Mouse (Mus musculus): ENCODE results near the gene Tpst2.
"Not testable (repeated sequence)": the region's sequence is repeated elsewhere in the genome, so short reads cannot be mapped to it uniquely, and the experiment has no call there.

Gene Tpst2

DNA sequence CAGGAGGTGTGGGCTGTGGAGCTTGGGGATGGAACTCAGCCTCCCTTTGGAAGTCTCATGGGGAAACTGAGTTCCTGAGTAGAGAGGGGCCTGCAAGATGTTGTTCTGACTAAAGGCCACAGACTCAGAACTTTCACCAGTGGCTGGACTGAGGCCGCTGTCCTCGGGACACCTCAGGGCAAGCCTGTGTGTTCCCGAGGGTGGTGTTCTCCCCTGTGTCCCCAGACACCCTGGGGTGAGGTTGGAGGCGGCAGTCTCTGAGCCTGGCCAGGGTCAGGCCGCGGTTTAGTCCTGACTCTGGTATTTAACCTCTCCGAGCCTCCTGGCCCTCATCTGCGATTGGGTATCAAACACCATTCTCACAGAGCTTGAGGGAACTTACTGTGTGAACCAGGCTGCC lies 19.1 kb downstream of the Tpst2 start:
- no peak for DNase-seq (ENCODE audit: low spot score in 2 of 2)

DNA sequence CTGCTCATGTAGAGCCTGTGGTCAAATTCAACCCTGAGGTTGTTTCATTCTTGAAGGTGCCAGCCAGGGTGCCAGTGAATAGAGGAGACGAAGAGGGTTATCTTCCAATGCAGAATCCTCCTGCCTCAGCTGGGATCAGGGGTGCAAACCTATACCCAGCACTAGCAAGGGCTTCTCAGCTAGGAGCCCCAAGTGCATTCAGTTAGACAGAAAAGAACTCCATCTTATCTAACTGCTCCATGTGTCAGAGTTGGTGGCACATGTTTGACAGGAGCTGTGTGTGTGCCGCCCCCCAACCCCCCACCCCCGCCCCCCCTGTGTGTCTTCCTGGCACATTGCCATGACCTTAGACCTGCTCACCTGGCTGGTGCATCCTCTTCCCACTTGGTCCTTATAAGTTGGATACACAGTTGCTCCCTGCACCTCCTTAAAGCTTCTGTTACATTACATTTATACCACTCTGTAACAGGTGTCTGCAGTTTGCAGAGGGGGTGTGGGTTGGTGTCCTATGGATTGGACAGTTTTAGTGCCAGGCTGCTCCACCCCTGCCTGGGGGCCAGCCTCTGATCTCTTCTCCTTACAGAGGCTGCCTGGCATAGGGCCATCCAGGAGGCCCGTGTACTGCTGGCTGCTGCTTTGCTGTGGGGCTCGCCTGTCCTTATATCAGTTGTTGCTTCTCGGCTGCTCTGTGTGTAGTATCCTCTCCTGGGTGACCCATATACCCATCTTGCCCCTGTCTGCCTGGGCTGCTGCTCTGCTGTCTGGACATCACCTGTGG lies 20.1 kb downstream of the Tpst2 start:
- DNase-seq (ENCODE audit: low spot score in 2 of 2): no peak

DNA sequence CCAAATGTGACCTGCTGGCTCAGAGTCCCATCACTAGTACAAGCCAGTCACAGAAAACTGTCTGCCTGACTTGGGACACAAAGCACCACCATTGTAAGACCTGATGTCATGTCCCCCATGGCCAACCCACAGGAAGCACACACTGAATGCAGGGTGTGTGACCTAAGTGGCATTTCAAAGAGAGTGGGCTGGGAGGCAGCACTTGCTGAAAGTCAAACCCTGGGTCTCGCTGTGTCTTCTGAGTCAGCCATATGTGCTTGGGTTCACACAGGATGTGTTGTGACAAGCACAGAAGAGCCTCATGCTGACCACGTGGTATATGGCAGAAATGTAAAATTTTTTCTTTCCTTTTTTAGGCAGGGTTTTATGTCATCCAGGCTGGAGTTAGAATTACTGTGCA lies 20.8 kb downstream of the Tpst2 start:
- no peak for DNase-seq (ENCODE audit: low spot score in 2 of 2)

DNA sequence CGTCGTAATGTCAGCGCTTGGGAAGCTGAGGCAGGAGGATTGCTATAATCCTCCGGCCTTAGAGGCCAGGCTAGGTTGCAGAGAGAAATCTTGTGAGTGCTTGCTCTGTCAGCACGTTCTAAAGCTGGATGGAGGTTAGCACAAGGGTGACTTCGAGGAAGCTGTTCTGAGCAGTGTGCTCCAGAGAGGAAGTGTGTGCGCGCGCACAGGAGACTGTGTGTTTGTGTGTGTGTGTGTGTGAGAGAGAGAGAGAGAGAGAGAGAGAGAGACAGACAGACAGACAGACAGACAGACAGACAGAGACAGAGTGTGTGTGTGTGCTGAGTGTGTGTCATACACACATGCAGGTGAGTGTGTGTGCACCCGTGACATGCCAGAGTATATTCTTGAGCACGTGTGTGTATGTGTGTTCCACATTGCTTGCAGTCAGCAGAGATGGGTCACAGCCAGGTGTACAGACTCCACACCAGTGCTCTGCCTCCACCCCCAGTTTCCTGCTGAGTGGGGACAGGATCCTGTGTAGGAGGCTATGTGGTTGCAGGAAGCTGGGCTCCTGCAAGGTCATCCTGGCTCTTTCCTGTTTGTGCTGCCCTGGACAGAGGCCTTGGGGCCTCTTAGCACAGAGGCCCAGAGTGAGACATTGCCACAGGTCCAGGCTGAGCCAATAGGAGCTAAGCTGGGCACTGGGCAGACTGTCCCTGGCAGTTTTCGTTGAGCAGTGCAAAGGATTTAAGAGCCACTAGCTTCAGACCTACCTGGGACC lies 21.9 kb downstream of the Tpst2 start:
- no peak for DNase-seq (ENCODE audit: low spot score in 2 of 2)

DNA sequence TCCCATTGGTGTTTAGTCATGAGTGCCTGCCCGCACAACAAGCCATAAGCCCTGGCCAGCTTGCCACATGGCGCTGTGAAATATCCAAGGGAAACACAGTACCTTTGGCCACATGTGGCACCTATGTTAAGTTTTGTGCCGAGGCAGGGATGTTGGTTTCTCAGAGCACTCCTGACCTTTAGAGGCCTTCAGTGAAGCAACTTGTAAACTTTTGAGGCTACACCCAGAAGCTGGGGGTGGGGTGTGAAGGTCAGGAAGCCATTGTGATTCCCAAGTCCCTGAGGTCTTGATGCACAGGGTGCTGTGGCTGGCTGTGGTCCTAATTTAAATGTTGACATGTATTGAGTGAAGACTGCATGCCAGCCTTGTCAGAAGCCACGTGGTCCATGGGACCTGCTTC lies 22.9 kb downstream of the Tpst2 start:
- DNase-seq (ENCODE audit: low spot score in 2 of 2): no peak

DNA sequence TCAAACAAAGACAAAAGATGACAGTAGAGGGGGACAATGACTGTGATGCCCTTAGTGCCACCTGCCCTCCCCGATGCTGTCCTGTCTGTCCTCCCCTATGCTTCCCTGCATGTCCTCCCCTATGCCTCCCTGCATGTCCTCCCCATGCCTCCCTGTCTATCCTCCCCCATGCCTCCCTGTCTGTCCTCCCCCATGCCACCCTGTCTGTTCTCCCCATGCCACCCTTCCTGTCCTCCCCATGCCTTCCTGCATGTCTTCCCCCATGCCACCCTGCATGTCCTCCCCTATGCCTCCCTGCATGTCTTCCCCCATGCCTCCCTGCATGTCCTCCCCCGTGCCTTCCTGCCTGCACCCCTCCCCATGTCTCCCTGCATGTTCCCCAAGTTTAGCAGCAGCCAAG lies 23.6 kb downstream of the Tpst2 start:
- no peak for DNase-seq (ENCODE audit: low spot score in 2 of 2)

DNA sequence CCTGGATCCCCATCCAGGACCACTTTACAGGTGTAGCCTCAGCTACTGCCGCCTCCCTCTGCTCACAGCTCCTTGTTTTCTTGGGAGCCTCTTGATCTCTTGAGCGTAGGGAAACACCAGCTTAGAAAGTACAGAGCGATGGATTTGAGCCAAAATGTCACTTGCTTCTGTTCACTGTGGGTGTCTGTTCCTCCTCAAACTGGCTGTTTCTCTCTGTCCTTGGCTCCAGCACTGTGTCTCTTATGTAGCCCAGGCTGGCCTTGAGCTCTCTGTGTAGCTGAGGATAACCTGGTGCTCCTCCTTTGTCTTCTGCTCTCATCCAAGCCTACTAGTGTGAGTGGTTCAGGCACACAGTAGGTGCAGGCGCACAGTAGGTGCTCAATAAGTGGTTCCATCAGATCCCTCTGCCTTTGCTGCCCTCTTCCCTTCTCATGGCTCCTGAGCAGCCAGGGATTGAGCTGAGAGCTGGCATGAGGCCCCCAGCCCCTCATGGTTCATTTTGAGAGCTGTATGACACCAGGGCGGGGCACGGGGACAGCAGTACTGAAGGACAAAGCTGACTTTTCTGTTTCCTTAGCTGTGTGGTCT lies 24.3 kb downstream of the Tpst2 start:
- no peak for DNase-seq (ENCODE audit: low spot score in 2 of 2)

DNA sequence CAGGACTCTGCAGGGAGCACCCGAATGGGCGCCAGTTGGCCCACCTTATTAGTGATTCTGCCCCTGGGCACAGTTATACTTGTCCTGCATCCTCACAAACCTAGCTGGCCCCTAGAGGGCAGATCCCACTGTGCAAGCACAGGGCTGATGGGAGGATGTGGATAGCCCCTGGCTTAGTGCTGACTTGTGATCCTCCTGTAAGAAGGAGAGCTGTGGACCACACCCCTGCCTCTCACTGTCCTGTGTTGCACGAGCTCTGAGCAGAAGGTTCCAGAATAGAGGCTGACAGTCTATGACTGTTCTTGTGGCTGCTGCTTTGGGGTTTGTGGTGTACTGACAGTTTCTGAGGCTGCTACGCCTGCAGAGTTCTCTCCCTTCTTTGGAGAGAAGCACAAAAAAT lies 25.2 kb downstream of the Tpst2 start:
- DNase-seq (ENCODE audit: low spot score in 2 of 2): no peak

DNA sequence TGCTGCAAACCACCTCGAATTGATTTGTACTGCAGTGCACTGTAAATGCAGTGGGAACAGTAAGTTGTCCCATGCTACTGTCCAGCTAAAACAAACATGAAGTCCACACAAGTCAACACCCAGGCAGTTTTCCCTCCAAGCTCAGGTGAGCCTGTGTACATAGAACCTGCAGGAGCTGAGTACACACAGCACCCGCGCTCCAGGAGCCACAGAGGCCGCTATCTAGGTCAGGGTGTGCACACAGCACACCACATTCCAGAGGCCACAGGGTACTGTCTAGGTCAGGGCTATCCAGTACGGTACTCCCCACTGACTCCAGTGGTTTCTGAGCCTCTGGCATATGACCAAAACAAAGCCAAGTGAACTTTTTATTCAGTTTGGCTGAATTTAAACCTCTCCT lies 25.8 kb downstream of the Tpst2 start:
- DNase-seq (ENCODE audit: low spot score in 2 of 2): no peak

DNA sequence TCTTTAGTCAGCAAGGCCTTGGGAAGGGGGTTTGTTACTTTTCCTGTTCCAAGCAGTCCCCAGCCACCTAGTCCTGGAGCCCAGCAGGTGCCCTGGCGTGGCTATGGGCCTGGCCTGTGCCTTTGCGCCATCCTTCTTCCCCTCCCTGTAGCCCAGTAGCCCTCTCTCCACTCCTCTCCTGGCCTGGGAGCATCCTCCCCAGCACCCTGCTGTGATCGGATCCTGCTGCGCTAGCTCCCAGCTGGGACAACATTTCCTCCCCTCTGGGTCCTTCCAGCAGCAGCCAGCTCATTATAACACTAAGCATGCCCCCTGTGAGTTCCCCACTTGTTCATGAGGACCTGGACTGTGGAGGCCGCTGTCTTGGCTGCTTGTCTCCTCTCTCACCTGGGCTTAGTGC lies 29.4 kb downstream of the Tpst2 start:
- no peak for DNase-seq (ENCODE audit: low spot score in 2 of 2)

DNA sequence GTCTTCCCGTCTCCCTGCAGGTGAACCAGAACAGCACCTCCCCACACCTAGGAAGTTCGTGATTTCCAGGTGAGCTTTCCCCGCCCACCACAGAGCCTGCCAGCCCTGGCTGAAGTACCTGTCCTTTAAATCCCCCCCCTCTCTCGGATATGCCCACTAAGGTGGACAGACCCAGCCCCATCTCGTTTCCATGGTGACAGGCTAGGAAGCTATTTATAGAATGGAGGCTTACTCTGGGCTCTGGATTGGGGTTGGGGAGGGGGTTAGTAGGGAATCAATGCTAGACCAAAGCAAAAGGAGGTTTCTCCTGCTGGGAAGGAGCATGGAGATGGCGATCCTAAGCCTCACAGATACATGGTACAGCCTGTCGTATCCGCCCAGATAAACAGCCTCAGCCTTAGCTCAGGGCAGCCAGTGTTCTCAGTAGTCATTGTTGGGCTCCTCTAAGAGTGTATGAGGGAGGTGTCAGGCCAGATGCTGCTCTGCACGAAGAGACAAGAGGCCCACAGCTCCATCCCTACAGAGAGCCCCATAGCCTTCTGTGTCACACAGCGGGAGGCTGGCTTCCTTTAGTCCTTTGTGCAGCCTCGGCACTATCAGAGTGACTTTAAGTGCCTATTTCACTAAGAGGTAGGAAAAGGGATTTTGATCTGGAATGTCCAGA lies 36.9 kb downstream of the Tpst2 start:
- no peak for DNase-seq (ENCODE audit: low spot score in 2 of 2)

DNA sequence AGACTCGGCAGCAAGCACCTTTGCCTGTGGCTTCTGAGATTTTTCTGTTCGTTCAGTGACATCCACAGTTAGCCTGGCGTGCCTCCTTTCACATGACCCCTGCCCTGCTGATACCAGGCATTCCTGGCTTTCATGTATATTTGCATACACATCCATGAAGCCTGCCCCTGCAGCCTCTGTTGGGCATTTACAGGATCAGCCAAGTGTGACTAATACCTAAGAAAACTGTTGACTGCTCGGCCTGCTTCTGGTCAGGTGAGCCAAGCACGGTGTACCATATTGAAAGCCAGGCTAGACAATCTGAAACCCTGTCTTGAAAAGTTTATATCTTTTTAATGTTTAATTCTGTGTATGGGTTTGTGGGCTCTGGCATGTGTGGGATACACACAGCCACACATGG lies 40.0 kb downstream of the Tpst2 start:
- DNase-seq (ENCODE audit: low spot score in 2 of 2): no peak

DNA sequence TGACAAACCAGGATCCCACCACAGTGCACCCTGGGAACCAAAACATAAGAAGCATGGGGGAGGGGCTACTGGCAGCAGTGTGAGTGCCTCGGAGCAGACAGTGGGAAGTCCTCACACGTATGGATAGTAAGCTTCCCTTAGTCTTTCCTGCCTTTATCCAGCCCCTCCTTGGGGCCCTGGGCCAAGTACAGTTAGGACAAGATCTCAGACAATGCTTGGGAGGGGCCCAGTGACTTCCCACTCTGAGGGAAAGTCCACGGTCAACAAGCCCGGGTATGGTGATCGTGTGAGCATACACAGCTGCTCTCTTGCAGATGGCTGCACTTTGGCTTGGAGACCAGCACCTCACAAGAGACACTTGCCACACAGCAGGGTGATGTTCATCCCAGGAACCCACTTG lies 40.8 kb downstream of the Tpst2 start:
- no peak for DNase-seq (ENCODE audit: low spot score in 2 of 2)

DNA sequence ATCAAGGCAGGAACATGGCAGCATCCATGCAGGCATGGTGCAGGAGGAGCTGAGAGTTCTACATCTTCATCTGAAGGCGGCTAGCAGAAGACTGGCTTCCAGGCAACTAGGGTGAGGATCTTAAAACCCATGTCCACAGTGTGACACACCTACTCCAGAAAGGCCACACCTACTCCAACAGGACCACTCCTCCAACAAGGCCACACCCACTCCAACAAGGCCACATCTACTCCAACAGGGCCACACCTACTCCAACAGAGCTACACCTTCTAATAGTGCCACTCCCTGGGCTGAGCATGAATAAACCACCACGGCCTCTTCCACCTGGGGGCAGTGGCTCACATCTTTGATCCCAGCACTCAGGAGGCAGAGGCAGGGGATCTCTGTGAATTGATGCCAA lies 42.9 kb downstream of the Tpst2 start:
- not testable (repeated sequence) for DNase-seq (ENCODE audit: low spot score in 2 of 2)

DNA sequence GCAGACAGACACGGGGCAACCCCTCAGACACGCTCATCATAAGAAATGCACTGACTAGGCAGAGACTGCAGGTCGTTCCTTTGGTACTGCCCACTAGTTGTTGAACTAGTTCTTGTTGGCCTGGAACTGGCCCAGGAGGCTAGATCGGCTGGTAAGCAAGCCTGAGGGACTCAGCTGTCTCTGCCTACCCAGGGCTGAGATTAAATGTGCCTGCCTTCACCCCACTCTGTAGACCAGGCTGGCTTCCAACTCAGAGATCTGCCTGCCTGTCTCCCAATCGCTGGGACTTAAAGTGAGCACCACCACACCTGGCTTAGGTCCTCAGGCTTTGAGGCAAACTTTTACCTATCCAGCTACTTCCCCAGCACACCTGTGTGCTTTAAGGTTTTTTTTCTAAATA lies 43.9 kb downstream of the Tpst2 start:
- DNase-seq (ENCODE audit: low spot score in 2 of 2): no peak

DNA sequence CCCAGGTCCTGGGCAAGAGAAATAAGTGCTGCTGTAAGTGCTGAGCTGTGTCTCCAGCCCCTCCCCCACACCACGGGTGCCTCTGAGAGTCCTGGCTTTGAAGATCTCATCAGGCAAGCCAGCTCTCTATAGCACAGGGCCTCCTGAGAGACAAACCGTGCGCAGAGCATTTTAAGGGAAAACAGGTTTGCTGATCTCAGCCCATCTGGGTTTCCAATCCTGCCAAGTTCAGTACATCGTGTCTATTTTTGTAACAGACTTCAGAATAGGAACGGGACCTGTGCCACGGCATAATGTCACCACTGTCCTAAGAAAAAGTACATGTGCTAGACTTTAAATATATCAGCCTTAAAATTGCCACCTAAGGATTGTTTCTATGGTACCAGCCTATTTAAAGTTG lies 44.4 kb downstream of the Tpst2 start:
- peak; percentile 58 to 66 for DNase-seq (ENCODE audit: low spot score in 2 of 2)

DNA sequence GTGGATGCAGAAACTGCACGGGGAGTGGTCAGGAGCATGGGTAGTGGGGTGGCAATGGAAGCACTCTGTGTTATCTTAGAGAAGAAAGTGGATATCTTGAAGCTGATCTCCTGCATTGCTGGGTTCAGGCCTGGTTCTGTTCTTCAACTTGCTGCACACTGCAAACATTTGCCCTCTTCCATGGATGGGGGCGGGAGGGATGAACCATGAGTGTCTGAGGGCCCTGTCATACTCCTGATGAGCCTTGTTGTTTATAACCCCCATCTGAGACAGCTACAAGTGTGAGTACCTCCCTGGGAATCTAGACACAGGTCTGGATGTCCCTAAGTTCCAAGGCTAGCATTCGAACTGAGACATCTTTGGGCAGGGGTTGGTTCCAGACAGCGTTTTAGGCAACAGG lies 44.9 kb downstream of the Tpst2 start:
- no peak for DNase-seq (ENCODE audit: low spot score in 2 of 2)

DNA sequence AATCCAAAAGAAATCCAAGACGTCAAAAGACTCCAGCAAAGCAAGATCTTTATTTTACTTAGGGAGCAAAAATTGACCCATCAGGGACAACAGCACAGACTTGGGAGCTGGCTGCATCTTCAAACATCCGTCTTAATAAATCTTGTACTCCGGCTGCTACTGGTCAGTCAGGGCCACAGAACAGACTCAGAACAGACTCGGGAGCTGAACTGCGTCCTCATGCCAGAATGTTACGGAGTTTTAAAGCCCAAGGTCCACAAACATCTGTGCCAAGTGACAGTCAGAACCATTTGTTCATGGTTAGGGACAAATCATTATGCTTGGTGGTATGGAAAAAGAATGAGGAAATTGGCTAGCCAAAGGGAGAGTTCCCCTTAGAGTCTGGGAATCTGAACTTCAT lies 46.8 kb downstream of the Tpst2 start:
- no peak for DNase-seq (ENCODE audit: low spot score in 2 of 2)

DNA sequence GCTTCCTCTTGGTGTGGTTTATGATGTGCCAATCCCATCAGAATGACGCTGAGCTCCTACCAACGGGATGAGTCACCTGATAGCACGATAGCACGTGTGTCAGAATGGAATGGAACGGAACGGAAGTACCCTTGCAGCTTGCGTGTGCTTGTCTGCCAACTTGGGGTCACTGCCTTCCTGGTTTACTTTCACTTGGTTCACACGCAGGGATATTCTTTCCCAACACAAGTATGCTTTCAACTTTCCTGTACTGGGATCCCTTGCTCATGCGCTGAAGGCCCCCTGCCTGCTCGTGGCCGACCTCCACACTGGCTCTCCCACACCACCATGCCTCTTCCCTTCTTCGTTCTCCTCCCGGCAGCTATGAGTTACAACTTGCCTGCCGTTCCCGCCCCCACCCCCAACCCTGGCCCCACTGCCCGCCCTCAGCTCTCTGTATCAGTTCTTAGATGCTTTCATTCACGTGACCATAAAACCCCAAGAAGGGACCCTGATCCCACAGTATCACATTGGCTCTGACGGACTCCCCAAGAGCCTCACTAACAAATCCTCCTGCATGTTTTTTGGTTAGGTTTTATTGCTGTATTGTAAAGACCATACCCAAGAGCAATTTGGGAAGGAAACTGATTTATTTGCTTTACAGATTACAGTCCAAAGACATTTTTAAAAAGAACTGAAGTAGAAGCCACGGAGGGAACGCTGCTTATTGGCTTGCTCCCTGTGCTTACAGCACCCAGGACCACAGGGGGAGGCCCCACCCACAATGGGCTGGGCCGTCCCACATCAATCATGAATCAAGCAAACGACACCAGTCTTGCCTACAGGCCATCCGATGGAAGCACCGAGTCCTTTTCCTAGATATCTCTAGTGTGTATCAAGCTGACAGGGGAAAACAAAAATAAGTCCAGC lies 48.4 kb downstream of the Tpst2 start:
- no peak for DNase-seq (ENCODE audit: low spot score in 2 of 2)

DNA sequence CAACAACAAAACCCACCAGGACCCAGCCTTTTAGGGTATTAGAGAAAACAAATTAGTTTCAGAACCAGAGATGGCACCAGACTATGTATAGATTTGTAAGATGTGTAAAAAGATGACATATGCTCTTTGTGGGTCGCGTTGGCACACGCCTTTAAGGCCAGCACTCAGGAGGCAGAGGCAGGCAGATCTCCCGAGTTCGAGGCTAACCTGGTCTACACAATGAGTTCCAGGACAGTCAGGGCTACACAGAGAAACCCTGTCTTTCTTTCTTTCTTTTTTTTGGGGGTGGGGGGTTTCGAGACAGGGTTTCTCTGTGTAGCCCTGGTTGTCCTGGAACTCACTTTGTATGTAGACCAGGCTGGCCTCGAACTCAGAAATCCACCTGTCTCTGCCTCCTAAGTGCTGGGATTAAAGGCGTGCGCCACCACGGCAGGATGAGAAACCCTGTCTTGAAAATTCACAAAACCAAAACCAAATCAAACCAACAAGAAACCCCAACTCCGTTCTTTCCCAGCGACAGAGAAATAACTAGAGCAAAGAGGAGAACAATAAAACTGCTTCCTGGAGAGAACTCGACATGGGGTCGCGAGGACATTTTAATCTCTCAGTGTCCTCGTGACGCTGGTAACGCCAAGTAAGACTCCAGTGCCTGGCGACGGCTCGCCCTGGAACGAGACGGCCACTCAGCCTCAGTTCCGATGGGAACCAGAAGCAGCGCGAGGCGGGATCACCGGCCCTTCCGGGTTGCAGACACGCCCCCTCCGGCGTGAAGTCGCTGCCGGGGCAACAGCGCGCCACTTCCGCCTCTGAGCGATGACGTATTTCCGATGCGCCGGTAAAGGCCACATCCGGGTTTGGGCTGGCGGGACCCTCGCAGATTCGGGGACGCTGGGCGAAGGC lies 49.3 kb downstream of the Tpst2 start, which contains the start of gene Tfip11:
Tfip11 (plus strand) TSS at position 813 of the 900 bp plus-strand sequence.
- DNase-seq (ENCODE audit: low spot score in 2 of 2): peak; percentile 93 to 96
